Mouse (Mus musculus) spleen, adult 2 months (tissue): ENCODE results near the gene Nkx1-2. TPM values are rescaled to one million over a fixed set of nuclear protein-coding genes. Genes with fewer than 3 reads are reported as not detected.

Source experiments
- DNase-seq, 2 experiments: peaks; one replicate each; pipeline versions ENCODE4 v3.0.0 to v3.0.0-alpha.2; 2012 to 2021; ENCODE audit warnings: low spot score in 2 of 2, low read depth in 1 of 2
- H3K27ac ChIP-seq: fragments of 200-500 bp; 2 replicates; pipeline ENCODE4 v1.5.1; 2012; ENCODE audit warnings: low read length, inconsistent platforms; ENCODE audit not compliant: insufficient read depth
- H3K27me3 ChIP-seq: fragments of 200-500 bp; 2 replicates; pipeline ENCODE4 v1.6.1; 2012; ENCODE audit warnings: mild to moderate bottlenecking, moderate library complexity, low read length, inconsistent platforms; ENCODE audit not compliant: control insufficient read depth, insufficient read depth
- H3K36me3 ChIP-seq: fragments of 200-500 bp; 2 replicates; pipeline ENCODE4 v1.6.1; 2012; ENCODE audit warnings: mild to moderate bottlenecking, low read length, inconsistent platforms; ENCODE audit not compliant: control insufficient read depth, insufficient read depth
- H3K4me1 ChIP-seq: fragments of 200-500 bp; 2 replicates; pipeline ENCODE4 v1.6.1; 2011; ENCODE audit warnings: inconsistent platforms; ENCODE audit not compliant: control insufficient read depth, insufficient read depth, insufficient read length
- H3K4me3 ChIP-seq: fragments of 200-500 bp; 2 replicates; pipeline ENCODE4 v1.5.1; 2011; ENCODE audit warnings: mild to moderate bottlenecking, inconsistent platforms; ENCODE audit not compliant: insufficient read depth, insufficient read length; ENCODE audit errors: extremely low read depth
- CTCF ChIP-seq: fragments of 200-500 bp; IDR thresholded peaks from 2 replicates; pipeline ENCODE4 v1.5.1; 2011; ENCODE audit warnings: mild to moderate bottlenecking, inconsistent platforms; ENCODE audit not compliant: insufficient read depth, insufficient read length, insufficient replicate concordance; ENCODE audit errors: extremely low read depth
- POLR2A ChIP-seq: fragments of 200-500 bp; IDR thresholded peaks from 2 replicates; pipeline ENCODE4 v1.6.1; 2011; ENCODE audit warnings: low read depth, low read length, inconsistent platforms
- WGBS: fragments of 180-500 bp; shearing (Covaris S2); methylation state at CpG from one replicate; pipeline ENCODE4 v1.1.7; 2018; 5-methylcytosine and 5-hydroxymethylcytosine counted together
- polyA plus RNA-seq: library from polyadenylated mRNA; depleted of rRNA; stranded (reverse); fragments of >200 nt; gene quantifications from 2 replicates; pipeline ENCODE4 v1.2.3, GENCODE M21; 2012

Nkx1-2 gene
- polyA plus RNA-seq, 1 experiment, result 0.19 TPM

DNA sequence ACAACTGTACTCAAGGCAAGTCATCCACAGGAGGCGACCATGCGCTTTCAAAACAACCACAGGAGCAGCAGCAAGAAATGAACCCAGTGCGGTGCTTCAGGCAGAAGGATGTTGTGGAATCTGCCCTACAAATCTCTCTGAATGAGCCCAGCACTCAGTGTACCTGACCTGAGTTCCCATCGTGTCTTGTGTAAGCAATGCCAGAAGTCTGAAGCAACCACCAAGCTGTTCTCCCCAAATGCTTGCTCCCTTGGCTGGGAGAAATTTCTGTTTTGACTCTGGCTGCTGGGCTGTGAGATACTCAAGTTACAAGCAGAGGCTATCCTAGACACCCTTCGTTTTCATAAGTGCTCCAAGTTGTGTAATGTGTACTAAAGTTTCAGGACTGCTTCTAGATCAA lies 6.3 kb upstream of the Nkx1-2 start:
- peaks cover 3% of the 10 kb centered on the region; the same call in 1 of the 2 replicates for H3K27me3 ChIP-seq
- 53% methylated on average over 5 of the region's 5 CpGs for WGBS
- no peak overlapping the region for H3K4me3 ChIP-seq
- no peaks in the 10 kb centered on the region for H3K36me3 ChIP-seq
- TF ChIP-seq POLR2A (no peak), CTCF (no peak)
- no peak for DNase-seq
- H3K4me1 ChIP-seq, result no peaks in the 10 kb centered on the region
- H3K27ac ChIP-seq, result no peak overlapping the region

DNA sequence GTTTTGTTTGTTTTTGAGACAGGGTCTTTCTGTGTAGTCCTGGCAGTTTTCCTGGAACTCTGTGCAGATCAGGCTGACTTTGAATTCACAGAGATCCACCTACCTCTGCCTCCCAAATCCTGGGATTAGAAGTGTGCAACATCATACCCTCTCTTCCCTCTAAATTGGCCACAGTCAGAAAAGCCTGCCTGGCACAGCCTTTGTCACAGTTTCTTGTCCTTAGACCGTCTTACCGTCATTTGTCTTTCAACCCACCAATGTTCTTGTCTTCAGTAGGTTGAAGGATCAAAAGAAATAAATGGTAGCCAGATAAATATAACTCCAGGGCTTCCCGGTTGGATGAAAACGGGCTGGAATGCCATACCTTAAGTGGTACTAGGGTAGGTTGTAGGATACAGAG lies 5.3 kb upstream of the Nkx1-2 start:
- no peaks in the 10 kb centered on the region for H3K4me1 ChIP-seq
- TF ChIP-seq POLR2A (no peak), CTCF (no peak)
- 89% methylated on average over 4 of the region's 4 CpGs for WGBS
- H3K36me3 ChIP-seq, result no peaks in the 10 kb centered on the region
- peaks cover 6% of the 10 kb centered on the region for H3K27me3 ChIP-seq
- no peak for DNase-seq
- no peak overlapping the region for H3K4me3 ChIP-seq
- H3K27ac ChIP-seq, result no peak overlapping the region

DNA sequence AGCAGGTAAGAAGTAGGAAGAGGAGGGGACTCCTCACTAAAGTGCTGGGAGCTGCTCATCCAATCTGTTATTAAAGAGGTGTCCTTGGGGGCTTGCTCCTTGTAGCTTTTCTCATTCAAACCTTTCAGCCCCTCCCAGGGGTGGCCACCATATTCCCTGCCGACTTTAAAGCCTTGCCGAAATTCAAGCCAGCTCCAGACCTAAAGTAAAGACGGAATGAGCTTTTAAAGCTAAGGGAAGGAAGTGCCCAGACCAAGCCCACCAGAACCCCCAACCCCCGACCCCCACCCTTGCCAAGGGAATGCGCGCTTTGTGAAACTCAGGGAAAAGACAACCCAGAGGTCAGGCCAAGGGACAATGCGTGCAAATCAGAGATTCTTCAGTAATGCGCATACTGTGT lies 1.5 kb upstream of the Nkx1-2 start:
- Histone ChIP-seq H3K27me3 (peaks cover 14% of the 10 kb centered on the region), H3K4me3 (no peak overlapping the region), H3K36me3 (no peaks in the 10 kb centered on the region), H3K4me1 (peaks cover 2% of the 10 kb centered on the region), H3K27ac (no peak overlapping the region)
- no peak for DNase-seq
- no peak for TF ChIP-seq CTCF
- TF ChIP-seq POLR2A, result no peak
- 31% methylated on average over 8 of the region's 8 CpGs for WGBS

DNA sequence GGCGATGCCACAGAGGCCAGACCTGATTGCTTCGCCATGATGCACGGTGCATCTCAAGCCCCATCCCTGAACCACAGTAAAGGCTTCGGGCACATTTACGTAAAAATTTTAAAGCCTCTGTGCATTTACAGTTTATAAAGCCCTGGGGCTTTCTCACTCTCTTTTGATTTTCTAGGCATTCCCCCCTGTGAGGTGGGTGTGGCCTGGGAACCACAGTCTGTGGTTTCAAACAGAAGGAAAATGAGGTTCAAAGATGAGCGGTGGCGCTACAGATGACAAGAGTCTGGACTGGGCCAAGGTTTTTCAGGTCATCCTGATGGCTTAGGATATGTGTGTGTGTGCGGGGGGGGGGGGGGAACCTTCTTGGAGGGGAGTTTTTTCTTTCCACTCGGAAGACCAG lies 589 bp upstream of the Nkx1-2 start:
- TF ChIP-seq CTCF (no peak), POLR2A (no peak)
- peaks cover 14% of the 10 kb centered on the region for H3K27me3 ChIP-seq
- peaks cover 2% of the 10 kb centered on the region for H3K4me1 ChIP-seq
- 4% methylated on average over 9 of the region's 9 CpGs for WGBS
- H3K36me3 ChIP-seq, result no peaks in the 10 kb centered on the region
- no peak overlapping the region for H3K4me3 ChIP-seq
- DNase-seq, result no peak
- H3K27ac ChIP-seq, result no peak overlapping the region

DNA sequence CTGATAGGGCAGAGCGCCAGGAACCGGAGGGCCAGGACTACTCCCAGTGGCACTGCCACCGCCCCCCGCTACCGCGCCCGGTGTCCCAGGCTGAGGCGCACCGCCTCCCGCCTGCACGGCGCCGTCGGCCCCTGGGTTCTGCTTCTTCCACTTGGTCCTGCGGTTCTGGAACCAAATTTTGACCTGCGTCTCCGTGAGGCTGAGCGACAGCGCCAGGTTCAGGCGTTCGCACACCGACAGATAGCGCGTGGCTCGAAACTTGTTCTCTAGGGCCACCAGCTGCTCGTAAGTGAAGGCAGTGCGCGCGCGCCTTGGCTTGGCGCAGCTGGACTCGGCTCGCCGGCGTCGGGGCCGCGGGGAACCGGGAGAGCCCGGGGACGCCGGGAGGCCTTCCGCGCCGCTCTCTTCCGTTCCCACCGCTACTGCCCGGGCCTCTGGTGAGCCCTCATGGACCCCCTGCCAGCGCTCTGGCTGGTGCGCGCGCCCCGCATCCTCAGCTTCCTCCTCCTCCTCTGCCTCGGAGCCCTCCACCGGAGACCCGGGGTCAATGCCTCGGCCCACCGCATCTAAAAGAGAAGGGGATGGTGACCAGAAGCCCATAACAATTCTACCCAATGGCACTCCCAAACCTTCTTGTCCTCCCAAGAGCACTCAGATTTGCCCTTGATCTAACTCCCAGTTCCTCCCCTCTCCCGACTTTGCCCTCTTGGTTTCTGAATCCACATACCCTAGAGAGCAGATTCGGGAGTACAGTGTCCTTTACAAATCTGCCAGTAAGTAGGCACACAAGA lies 2.0 kb downstream of the Nkx1-2 start:
- Histone ChIP-seq H3K36me3 (no peaks in the 10 kb centered on the region), H3K4me3 (peak overlapping the region; percentile 21; the same call in 1 of the 2 replicates), H3K27me3 (peaks cover 14% of the 10 kb centered on the region), H3K27ac (no peak overlapping the region), H3K4me1 (peaks cover 2% of the 10 kb centered on the region)
- 1% methylated on average over 60 of the region's 60 CpGs for WGBS
- TF ChIP-seq POLR2A (no peak), CTCF (no peak)
- DNase-seq, result no peak

DNA sequence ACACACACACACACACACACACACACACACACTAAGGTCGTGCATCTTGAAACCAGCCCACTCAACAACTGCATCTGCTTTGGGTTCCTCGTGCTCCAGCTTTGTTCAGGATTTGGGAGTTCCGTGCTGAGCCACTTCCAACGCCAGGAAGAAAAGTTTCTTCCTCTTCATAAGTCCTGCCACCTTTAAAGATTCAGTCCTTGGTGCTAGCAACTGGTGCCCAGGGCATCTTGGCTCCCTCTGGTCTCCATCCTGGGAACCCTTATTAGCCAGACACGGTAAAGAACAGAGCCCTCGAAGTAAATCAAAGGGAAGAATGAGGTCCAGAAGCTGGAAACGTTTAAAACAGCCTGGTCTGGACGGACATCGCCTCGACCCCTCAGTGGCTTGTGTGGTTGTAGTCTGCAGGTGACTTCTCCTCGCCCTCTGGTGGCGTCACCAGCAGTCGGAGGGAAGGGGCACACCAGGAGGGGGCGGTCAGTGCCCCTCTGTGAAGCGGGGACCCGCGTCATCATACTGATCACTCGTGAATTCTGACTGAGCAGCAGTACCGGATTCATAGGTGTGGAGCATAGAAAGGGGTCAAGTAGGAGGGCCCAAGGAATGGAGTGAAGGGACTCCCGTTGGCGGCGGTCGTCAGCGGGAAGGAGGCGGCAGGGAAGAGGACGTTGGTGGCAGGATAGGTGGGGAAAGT lies 2.7 kb downstream of the Nkx1-2 start:
- 11% methylated on average over 26 of the region's 26 CpGs for WGBS
- no peak for DNase-seq
- TF ChIP-seq POLR2A, result no peak
- no peak for TF ChIP-seq CTCF
- H3K36me3 ChIP-seq, result no peaks in the 10 kb centered on the region
- no peak overlapping the region for H3K27ac ChIP-seq
- H3K4me3 ChIP-seq, result no peak overlapping the region
- peaks cover 14% of the 10 kb centered on the region for H3K27me3 ChIP-seq
- peaks cover 2% of the 10 kb centered on the region for H3K4me1 ChIP-seq

DNA sequence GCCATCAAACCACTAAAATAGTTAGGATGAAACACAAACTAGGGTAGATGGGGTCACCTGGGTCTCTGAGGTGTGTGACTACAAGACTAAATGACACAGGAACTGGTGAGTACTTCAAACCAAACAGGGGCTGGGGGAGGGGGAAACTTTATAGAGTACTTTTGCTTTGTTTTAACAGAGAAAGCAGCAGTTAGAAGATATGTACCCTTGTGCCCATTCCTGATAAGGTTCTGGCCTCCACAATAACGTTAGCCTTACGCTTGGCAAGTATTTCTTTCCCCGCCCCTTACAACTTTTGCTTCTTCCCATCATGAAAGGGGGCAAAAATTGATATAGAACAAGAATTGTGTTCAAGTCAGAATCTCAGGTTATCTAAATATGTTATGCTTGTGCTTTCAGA lies 3.6 kb downstream of the Nkx1-2 start:
- DNase-seq, result no peak
- Histone ChIP-seq H3K4me3 (no peak overlapping the region), H3K36me3 (no peaks in the 10 kb centered on the region), H3K27ac (no peak overlapping the region), H3K27me3 (peaks cover 11% of the 10 kb centered on the region), H3K4me1 (peaks cover 2% of the 10 kb centered on the region)
- 88% methylated on average over 3 of the region's 3 CpGs for WGBS
- TF ChIP-seq POLR2A (no peak), CTCF (no peak)
